Mouse (Mus musculus): ENCODE measurements at regions not wholly inside any gene's neighbourhood (a gene's known extent, or its start where the extent isn't known, plus 50 kb on each side); places are given as distances from the start of the nearest gene placed in this dataset.

- TF ChIP-seq CTCF (IDR thresholded peaks at IDR 0.05; ENCODE audit: low read depth) = no peak
- TF ChIP-seq EP300 (optimal IDR thresholded peaks at IDR 0.05) = no peak
These were observed 58.7 kb upstream of the Insig1 start for GRCm38 (mm10) chr5:28012496-28012895.

Data from stomach, postnatal 0 days (tissue).